Mouse (Mus musculus): ENCODE data around the gene 1700061G19Rik.

Gene 1700061G19Rik

DNA sequence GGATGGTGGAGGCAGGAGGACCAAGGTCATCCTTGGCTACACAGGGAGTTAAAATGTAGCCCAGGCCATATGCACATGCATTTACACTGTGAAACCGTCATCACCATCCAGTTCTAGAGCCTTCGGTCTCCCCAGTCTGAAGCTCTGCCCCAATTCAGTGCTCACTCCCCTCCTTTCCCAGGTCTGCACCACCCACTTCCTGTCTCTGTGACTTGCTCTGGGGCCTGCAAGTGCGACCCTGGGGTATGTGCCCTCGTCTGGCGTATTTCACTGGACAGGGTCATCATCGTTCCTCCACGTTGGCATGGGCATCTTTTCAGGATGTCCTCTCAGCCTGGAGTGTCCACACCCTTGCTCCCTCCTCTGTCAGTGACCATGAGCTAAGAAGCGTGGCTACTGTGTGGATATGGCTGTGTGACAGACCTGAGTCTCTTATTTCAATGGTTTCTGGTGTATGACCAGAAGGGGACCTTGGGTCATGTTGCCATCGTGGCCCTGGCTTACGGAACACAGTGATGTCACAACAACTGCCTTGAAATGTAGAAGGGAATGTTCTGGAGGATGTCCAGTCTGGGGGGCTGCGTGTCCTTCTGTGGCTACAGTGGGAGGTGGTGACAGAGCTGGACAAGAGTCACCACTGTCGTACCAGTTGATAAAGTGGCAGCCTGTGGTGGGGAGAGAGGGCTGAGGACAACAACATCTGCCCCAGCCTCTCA is at the start of gene 1700061G19Rik:
1700061G19Rik (plus strand) TSS at position 542 of the 716 bp plus-strand sequence.
- in situ Hi-C loops (cut with MboI; ENCODE audit: unreplicated experiment in 2 of 2) = no loop called here

DNA sequence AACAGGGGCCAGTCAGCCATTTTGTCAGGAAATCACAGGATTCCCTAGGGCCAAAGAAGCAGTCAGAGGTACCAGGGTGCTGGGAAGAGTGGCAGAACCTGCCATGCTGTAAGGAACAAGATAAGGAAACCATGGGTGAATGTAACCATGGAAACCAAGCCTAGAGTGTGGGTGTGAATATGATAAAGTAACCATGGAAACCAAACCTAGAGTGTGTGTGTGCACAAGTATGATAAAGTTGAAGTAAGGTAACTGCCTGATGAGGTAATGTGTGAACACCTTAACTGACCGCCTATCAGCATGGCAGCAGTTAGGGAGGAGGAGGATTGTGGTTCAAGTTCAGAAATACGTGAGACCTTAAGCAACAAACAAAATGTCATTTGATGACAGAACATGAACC is 48.6 kb upstream of the 1700061G19Rik start:
- in situ Hi-C loops (cut with MboI; ENCODE audit: unreplicated experiment in 2 of 2) = no loop called here

DNA sequence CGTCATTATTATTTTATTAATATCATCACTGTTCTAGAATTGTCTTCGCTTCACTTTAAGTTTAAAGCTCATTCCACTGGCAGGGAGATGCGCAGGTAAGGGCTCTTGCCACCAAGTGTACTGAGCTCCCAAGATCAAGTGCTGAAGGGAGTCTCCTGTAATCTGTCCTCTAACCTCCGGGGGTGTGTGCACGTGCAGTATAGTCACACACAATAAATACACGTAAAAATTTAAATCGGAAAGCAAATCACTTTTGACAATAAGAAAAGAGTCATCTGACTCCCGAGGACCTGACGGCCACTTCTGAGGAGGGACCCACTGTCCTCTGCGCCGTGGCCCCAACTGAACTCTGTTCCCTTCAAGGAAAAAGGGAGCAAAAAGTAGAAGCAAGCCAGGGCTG is 46.1 kb upstream of the 1700061G19Rik start:
- in situ Hi-C loops (cut with MboI; ENCODE audit: unreplicated experiment in 2 of 2) = no loop called here

DNA sequence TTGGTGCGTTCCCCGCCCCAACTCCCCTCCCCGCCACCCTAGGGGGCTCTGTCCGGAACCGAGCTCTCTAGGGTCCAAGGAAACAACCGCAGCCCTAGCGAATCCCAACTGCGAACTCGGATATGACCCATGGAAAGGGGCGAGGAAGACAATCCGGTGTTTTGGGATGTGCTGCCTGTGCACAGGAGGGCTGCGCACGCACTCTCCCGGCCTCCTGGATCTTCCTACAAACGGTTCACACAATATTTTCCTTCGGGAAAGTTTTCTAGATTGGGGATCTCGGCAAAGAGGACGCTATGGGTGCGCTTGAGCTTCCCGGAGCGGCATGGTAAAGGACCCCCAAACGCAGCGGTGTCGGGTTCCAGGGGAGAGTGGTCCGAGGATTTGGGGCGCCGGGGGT is 45.5 kb upstream of the 1700061G19Rik start:
- in situ Hi-C loops (cut with MboI; ENCODE audit: unreplicated experiment in 2 of 2) = loop anchor here (10.0 kb wide), 1 partner anchor 235 kb away; no protein-coding TSS in a partner anchor

DNA sequence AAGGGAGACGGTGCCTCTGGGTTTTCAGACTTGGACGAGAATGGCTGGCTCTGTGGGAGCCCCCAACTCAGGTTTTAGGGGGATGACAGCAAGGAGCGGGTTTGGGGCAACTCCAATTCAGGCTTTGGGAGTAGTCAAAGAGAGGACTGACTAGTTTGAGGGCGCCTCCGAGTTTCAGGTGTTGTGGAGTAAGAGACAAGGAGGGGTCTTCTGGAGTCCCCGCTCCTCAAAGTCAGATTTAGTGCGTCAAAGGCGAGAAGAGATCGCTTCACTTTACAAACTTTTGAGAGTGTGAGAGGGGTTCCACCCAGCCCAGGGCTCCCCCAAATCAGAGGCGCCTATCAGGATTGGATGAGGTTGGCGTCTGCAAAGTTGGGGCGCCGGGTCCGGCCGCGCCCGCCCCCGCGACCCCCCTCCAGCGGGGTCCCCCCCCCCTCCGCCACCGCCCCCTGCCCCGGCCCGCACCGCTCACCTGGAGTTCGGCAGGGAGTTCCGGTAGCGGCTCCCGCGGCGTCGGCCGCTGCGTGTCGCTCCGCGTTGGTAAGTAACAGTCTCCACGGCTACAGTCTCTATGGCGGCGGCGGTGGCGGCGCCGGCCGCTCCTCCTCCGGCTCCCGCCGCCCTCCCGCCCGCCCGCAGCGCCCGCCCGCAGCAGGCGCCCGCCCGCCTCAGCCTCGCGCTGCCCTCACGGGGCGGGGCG is 44.7 kb upstream of the 1700061G19Rik start, which contains the start of gene Rfx2:
Rfx2 (minus strand) TSS at position 603 of the 700 bp plus-strand sequence.
- in situ Hi-C loops (cut with MboI; ENCODE audit: unreplicated experiment in 2 of 2) = loop anchor here (10.0 kb wide), 1 partner anchor 234 kb away; no protein-coding TSS in a partner anchor

DNA sequence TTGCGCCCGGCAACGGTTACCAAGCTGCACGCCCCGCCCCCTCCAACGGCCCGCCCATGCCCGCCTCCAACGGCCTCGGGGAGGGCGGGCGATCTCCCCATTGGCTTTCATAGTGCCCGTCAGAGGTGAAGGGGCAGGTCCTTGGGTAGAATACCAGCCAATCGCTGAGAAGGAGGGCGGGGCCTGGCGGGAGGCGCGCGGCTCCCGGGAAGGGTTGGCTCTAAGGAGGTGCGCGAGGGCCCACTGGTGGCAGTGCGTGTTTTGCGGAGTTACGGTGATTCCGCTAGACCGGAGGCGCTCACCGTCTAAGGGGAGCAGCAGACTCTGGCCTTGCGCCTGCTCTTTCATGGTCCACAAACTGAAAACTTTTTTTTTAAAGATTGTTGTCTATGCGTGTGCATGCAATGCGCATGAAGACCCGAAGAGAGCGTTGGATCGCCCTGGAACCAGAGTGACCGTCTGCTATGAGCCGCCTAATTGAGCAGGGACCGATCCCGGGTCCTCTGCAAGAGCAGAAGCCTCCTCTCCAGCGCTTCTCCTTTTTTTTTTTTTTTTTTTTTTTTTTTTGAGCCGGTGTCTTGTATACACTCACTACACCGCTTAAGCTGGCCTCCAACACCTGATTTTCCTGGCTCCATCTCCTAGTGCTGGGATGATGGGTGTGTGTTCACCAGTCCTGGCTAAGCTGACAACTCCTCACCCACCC is 44.0 kb upstream of the 1700061G19Rik start:
- in situ Hi-C loops (cut with MboI; ENCODE audit: unreplicated experiment in 2 of 2) = loop anchor here (10.0 kb wide), 1 partner anchor 234 kb away; no protein-coding TSS in a partner anchor

DNA sequence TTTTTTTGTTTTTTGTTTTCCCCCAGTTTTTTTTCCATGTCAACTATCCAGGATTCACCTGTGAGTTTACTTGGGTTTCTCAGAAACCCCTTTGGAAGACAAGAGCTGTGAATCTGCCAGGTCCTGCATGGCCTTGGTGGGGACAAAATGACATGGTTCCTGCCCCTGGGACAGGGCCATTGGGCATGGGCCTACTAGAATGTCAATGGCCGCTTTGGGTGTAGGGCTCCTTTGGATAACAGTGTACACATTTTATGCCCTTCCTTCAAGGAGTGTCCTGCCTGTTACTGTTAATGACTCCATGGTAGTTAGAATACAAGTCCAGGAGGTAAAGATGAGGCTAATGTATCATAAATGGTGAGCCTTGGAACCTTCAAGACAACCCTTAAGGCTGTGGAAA is 42.4 kb upstream of the 1700061G19Rik start:
- in situ Hi-C loops (cut with MboI; ENCODE audit: unreplicated experiment in 2 of 2) = loop anchor here (10.0 kb wide), 1 partner anchor 232 kb away; no protein-coding TSS in a partner anchor

DNA sequence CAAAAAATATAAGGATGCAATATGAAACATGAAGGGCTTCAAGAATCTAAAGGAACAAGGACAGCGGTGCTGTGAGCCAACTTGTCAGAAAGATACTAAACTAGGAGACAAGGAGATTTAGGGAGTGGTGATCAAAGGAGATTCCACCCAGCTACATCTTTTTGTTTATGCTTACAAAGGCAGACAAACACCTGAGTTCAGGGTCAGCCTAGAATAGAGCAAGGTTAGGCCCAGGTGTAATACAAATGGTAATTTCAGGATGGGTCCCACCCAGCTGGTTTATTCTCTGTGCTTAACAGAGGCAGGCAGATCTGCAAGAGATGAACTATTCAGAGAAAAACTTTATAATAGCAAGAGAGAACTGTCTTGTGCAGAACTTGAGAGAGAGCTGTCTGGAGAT is 41.9 kb upstream of the 1700061G19Rik start:
- in situ Hi-C loops (cut with MboI; ENCODE audit: unreplicated experiment in 2 of 2) = loop anchor here (10.0 kb wide), 1 partner anchor 231 kb away; no protein-coding TSS in a partner anchor

DNA sequence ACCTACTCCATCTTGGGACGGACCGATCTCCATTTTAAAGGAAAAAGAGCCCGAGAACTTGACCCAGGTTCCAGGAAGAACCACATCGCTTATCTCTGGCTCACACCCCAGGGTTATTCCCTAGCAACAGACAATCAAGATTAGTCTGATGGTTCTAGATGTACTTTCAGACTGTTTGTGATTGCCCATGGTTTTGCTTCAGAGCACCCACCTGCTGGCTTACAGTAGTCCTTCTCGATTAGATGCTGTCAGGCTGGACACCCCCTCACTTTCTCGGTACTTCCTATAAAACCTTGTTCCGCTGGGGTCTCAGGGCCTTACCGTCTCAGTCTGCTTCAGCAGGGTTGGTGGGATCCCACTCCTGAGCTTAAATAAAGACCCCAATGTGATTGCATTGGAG is 38.9 kb upstream of the 1700061G19Rik start:
- in situ Hi-C loops (cut with MboI; ENCODE audit: unreplicated experiment in 2 of 2) = loop anchor here (10.0 kb wide), 1 partner anchor 228 kb away; no protein-coding TSS in a partner anchor

DNA sequence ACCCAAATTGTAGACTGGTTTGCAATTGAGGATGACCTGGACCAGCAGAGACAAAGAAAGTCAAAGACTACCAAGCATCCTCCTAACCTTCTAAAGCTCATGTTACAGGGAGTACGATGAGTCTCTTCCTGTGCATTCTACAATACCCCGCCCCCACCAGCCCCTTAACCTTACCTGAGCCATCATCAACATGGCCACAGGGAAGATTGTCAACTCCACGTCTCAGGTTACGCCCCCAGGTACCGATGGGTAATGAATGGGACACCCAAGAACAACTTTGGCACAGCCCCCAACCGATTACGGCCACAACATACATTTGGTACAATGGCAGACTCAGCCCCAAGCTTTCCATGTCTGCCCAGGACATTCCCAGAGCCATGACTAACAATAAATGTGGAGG is 34.8 kb upstream of the 1700061G19Rik start:
- in situ Hi-C loops (cut with MboI; ENCODE audit: unreplicated experiment in 2 of 2) = no loop called here

DNA sequence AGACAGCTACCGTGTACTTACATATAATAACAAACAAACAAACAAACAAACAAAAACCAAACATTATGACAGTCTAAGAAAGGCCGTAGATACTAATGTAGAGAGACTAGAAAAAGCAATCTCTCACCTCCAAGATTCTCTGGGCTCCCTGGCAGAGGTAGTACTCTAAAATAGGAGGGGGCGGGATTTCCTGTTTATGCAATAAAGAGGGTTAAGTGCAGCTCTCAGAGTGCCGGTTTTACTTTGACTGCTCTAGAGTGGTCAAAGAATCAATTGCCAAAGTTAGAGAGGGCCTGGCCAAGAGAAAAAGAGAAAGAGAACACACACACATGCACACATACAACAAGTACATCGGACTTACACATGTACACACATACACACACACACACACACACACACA is 33.1 kb upstream of the 1700061G19Rik start:
- in situ Hi-C loops (cut with MboI; ENCODE audit: unreplicated experiment in 2 of 2) = no loop called here

DNA sequence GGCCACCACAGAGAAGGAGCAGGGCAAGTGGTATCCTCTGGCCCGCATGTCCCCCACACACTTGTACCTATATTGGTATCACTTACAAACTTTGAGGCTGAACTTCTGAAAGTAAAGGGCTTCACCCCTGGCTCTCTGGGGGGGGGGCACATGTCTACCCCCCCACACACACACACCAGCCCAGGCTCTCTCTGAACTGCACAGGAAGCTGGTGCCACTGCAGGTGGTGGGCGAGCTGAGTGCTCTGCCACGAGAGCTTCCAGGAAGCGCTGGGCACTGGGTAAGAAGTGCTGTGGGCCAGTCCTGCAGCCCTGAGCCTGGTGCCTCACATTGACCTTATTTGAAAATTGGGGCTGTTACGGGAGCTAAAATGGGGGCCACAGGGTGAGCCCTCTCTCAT is 31.6 kb upstream of the 1700061G19Rik start:
- in situ Hi-C loops (cut with MboI; ENCODE audit: unreplicated experiment in 2 of 2) = no loop called here

DNA sequence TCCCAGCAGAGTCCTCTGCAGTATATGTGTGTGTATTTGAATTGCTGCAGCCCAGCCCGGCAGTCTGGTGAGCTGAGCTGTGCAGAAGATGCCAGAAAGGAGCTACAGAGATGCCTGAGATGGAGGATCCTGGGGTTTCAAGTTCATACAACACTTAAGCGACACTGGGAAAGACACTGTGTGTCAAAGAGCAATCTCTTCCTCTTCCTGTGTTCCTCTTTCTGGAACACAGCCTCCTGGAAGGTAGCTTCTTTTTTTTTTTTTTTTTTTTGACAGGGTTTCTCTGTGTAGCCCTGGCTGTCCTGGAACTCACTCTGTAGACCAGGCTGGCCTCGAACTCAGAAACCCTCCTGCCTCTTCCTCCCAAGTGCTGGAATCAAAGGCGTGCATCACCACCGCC is 26.5 kb upstream of the 1700061G19Rik start:
- in situ Hi-C loops (cut with MboI; ENCODE audit: unreplicated experiment in 2 of 2) = no loop called here

DNA sequence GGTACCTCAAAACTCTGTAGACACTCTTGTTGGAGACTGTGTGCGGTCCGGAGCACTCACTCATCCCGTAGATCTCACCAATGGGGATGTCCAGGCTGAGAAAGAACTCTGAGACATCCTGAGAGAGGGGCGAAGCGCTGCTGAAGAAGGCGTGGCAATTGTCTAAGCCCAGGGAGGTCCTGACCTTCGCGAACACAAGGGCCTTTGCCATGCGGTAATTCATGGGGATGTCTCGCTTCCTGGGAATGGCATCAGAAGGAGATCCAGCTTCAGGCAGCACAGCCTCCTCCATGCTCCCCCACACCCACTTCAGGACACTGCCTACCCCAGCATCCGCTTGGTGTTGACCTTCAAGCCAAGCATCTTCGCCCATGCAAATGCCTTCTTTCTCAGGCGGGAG is 25.6 kb upstream of the 1700061G19Rik start:
- in situ Hi-C loops (cut with MboI; ENCODE audit: unreplicated experiment in 2 of 2) = no loop called here

DNA sequence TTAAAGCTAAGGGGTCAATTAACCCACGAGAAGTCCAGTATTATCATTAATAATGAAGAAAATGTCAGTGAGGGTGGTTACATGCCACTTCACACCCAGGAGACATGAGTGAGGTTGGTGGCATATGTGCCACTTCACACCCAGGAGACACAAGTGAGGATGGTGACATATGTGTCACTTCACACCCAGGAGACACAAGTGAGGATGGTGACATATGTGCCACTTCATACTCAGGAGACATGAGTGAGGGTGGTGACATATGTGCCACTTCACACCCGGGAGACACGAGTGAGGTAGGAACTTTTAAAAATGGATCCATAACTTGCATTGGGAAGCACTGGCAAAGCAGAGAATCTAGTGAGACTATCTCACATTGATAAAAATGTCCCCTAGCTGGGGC is 24.1 kb upstream of the 1700061G19Rik start:
- in situ Hi-C loops (cut with MboI; ENCODE audit: unreplicated experiment in 2 of 2) = no loop called here

DNA sequence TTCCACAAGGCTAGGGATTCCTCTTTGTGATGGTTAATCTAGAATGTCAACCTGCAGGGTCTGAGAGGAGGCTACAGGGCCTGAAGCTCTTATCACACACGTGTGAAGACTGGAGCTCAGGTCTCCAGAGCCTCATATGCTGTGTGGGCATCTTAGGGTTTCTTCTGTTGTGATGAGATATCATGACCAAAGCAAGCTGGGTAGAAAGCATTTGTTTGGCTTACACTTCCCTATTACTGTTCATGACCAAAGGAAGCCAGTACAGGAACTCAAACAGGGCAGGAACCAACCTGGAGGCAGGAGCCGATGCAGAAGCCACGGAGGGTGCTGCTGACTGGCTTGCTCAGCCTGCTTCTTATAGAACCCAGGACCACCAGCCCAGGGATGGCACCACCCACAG is 19.9 kb upstream of the 1700061G19Rik start:
- in situ Hi-C loops (cut with MboI; ENCODE audit: unreplicated experiment in 2 of 2) = loop anchor here (5.0 kb wide), 1 partner anchor 48 kb away; no protein-coding TSS in a partner anchor

DNA sequence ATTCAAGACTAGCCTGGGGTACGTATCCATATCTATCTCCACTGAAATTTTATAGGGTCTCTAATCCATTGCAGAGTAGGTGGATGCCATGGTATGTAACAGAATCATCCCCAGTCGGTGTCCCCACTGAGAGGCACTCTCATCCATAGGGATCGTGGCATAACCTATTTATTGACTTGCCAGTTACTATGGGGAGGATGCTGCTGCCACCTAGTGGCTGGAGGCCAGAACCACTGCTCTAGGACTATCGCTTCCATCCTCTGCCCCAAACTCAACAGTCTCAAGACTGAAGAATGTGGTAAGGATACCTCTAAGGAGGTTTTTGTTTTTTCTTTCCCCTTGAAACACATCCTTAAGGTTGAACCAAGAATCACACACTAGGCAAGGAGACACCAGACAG is 17.1 kb upstream of the 1700061G19Rik start:
- in situ Hi-C loops (cut with MboI; ENCODE audit: unreplicated experiment in 2 of 2) = loop anchor here (5.0 kb wide), 1 partner anchor 51 kb away; no protein-coding TSS in a partner anchor

DNA sequence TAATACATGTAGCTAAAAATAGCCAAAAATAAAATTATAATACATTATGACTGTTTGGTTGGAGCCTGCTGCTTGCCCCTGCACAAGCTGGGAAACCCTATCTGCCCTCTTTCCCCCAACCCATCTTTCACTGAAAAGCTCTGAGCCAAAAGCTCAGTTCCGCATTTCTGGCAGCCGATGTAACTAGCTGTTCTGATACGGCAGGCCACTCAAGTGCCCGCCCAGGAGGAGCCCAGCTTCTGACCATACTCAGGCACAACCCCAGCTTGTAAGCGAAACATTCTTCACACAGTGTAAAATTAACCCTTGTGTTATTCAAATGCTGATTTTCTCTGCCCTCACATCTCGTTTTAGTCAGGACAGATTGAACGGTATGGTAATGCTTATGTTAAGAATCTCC is 16.4 kb upstream of the 1700061G19Rik start:
- in situ Hi-C loops (cut with MboI; ENCODE audit: unreplicated experiment in 2 of 2) = loop anchor here (5.0 kb wide), 1 partner anchor 52 kb away; no protein-coding TSS in a partner anchor

DNA sequence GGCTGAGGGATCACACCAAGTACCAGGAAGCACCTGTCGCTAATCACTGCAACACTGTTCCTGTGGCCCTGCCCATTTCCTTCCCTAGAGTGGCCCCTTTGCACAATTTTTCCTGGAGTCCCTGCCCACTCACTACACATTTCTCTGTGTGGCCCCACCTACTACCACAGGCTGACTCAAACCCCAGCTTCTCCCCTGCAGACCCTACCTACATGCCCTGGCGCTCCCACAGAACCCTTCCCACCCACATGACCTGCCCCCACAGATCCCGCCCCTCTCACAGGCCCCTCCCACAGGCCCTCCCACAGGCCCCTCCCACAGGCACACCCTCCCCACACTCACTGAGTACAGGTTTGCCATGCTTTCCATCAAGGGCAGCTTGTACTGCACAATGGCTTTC is 14.1 kb upstream of the 1700061G19Rik start:
- in situ Hi-C loops (cut with MboI; ENCODE audit: unreplicated experiment in 2 of 2) = no loop called here

DNA sequence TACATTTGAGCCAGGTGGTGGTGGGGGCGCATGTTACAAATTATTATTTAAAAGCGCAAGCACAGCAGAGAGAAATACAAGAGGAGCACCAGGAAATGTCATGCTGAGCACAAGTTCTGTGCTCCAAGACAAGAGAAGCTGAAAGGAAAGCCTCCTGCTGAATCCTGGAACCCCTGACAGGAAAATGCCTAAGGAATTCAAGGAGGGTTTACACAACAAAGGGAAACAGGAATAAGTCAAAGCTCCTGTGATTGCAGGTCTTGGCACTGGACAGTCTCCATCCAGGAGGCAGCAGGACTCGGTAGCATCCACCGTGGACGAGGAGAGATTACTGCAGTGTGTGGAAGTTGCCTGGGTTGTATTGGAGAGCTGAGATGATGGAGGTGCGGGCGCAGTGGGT is 9.2 kb upstream of the 1700061G19Rik start:
- in situ Hi-C loops (cut with MboI; ENCODE audit: unreplicated experiment in 2 of 2) = no loop called here

DNA sequence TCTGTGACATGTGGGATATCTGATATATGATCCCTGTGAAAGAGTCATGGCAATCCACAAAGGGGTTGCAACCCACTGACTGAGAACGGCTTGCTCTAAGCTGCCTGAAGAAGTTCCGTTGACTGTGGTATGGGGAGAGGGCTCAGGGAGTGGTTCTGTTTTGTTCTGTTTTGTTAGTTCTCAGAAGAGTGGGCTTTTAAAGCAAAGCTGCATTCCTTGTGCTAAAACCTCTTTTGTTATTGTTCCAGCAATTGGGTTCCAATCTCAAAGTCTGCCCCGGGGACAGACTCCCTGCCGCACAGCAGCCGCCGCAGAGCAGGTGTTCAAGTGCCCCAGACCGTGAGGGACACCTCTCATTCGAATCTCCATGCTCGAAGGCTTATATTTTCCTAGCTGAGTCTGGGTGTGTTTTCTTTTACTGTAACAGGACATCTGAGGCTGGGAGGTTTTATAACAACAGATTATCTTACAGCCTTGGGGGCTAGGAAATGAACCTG is 5.7 kb upstream of the 1700061G19Rik start:
- in situ Hi-C loops (cut with MboI; ENCODE audit: unreplicated experiment in 2 of 2) = no loop called here

All from v-Abl transformed pro-B cells (cell line).